Mouse (Mus musculus) bone marrow macrophage, adult 2 months (primary cell): ENCODE data around the gene St8sia1.

ENCODE experiments used
- CTCF ChIP-seq: IDR thresholded peaks from 2 replicates; pipeline ENCODE4 v1.5.1; 2012; ENCODE audit warnings: low read depth, mild to moderate bottlenecking, low read length, moderate library complexity
- POLR2A ChIP-seq: IDR thresholded peaks from 2 replicates; pipeline ENCODE4 v1.6.1; 2012; ENCODE audit warnings: mild to moderate bottlenecking, low read depth, low read length, borderline replicate concordance

DNA sequence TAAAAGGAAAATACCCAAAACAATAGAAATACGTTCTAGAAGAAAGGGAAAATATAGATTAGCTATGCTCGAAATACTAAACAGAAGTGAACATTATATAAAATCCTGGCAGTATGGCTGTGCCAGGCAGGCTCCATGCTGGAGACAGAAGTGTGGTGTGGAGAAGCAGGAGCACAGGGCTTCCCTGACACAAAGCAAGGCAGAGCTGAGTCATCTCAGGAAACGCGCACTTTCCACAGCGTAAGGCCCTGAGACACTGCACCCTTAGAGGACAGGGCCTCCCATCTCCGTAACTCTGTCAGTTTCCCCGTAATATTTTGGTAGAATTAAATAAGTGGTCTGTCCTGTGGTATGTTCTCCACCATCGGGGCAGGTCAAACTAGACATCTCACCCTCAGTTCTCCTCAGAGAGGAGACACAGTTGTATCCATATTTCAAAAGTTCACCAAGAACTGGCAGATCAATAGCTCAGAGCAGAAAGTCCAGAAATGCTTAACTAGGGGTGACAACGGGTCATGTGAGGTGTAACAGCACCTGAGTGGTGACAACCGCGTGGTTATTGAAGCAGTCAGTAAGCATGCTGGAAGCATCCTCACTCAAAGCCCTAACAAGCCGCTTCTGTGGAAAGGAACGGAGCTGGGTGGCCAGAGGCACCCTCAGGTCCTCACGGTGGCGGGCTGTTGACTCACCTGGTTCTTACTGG lies 48.4 kb upstream of the St8sia1 start:
- no peak for TF ChIP-seq CTCF
- TF ChIP-seq POLR2A = no peak
